Mouse (Mus musculus) bone marrow, adult 2 months (tissue): Measurements from ENCODE around the gene Pde6b.

ENCODE experiments used
- CTCF ChIP-seq: fragments of 200-500 bp; IDR thresholded peaks from 2 replicates; pipeline ENCODE4 v1.5.1; 2011; ENCODE audit warnings: low read length, control low read depth; ENCODE audit not compliant: control insufficient read depth, insufficient read depth
- POLR2A ChIP-seq: fragments of 200-500 bp; IDR thresholded peaks from 2 replicates; pipeline ENCODE4 v1.6.1; 2011; ENCODE audit warnings: low read depth, mild to moderate bottlenecking, control low read depth, low read length, borderline replicate concordance; ENCODE audit not compliant: control insufficient read depth

DNA sequence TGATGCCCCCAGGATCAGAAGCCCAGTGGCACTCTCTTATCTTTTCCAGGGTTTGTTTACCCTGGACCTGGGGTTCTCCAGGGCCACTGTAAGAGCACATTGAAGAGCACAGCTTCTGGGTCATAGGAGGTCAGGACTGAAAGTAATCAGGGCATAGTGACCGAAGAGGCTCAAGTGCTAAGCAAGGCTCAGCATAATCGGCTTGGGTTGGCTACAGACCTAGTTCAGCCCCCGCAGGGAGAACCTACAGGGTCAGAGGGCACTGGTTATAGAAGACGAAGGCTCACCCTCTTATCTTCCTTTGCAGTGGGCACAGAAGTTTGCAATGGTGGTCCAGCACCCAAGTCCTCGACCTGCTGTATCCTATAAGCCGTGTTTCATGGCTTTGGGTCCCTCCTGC is 43.0 kb downstream of the Pde6b start:
- no peak for TF ChIP-seq POLR2A
- TF ChIP-seq CTCF, result no peak
